Mouse (Mus musculus): ENCODE results near the gene Stradb.
"Not testable (repeated sequence)": the region's sequence is repeated elsewhere in the genome, so short reads cannot be mapped to it uniquely, and the experiment has no call there.

The Stradb gene

DNA sequence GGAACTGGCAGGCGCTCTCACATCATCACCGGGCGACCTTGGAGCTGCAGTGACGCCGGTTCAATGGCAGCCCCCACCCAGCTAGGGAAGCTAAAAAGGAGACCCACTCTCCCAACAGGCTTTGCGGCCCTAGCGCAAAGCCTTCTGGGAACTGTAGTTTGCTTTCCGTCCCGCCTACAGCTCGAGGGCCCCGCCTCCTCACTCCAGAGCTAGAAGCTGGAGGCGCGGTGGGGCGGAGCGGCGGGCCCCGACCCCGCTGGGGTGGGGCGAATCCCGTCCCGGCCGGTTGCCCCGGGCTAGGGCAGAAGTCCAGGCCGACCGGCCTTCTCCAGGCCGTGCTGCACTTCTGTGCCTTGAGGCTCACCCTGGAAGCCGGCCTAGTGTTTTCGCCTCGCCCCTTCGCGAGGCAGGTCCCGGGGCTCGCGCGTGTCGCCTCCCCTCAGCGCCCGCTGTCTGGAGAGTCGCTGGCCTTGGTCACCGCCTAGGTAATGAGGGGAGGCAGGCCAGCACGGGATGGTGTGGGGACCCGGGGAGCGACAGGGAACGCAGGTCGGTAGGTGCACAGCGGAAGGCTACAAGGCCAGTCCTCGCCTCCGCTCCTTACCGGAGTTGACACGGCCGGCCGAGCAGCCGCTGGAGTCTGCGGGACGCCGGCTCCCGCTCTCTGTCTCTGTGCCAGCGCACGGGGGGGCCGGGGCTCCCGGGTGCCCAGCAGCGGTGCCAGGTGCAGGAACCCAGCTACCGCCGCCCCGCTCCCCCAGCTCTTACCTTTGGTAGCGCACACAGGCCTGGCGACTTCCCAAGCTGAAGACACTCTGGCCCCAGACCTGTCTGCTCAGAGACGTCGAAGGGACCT, at the start of gene Stradb, which contains the start of gene Trak2:
TSS of gene Stradb (plus strand) at position 157 of the 856 bp plus-strand sequence.
TSS of gene Trak2 (minus strand) at position 65 of the 856 bp plus-strand sequence.
- DNase-seq (ENCODE audit: extremely low read depth, insufficient read length, low spot score) = peak; percentile 94

DNA sequence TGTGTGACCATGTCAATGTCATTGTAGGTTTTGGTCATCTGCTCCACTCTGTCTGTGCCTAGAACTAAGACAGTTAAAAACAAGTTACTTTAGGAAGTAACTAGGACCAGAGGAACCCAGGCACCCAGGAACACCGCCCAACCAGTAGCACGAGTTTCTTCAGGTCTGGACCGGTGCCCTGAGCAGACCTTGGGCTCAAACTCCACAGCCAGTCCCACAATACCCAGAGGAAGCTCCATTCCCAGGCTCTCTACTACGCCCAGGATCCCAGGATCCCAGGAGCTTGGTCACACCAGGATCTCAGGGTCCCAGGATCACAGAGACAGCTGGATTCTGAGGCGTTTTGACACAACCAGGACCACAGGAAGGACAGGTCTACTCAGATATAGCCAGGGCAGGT, 46.7 kb upstream of the Stradb start:
- DNase-seq (ENCODE audit: extremely low read depth, insufficient read length, low spot score) = no peak

DNA sequence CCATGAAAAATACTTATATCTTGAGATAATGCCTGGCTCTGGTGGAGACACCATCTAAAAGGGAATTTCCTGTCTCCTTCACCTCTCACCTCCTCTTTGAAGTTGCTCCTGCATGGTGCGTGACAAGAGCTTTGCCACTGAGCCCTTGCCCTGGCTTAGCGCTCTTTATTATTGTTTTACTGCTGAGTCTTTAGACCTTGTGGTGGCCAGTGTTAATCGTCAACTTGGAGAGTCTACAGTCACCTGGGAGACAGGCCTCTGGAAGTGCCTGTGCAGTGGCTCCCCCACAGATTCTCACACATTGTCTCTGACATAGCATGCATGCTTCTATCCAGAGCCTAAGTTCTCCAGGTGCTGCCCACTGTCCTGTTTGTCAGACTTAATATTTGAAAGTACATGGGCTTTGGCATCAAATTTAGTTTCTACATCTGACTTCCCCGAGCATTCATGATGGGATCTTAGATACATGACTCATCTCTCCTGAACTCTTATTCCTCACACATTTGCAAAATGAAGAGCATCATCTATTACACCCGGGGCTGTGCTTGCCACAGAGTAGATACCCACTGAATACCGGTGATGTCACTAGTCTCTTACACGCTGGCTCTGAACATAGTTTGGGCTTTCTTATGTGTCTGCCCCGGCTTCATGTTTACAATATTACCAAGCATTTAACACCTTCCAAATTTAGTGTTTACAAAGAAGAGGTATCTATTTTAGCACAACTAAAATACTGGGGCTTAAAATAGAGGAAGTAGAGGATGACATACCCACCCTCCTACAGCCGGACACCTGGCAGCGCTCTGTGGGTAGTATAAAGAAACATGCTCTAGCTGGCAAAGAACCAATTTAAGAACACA, 36.3 kb upstream of the Stradb start:
- no peak for DNase-seq (ENCODE audit: extremely low read depth, insufficient read length, low spot score)

DNA sequence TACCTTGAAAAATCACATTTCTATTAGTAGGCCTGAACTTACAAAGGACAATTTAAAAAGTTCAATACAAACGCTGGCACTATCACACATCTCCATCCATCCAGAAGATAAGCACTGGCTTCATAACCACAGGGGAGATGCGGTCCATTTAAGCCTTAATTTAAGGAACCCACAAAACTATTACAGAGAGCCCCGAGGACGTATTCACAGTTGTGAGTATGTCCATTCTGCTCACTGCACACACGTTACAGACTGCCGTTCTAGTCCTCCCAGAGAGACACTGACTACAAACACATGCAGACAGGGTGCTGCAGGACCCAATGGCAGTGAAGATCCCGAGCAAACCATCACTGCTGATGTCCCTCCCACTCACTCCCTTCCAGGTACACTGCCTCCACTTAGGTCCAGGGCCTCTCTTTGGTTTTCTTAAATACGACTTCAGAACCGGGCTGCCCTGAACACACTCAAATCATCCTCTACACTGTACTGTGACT, 35.7 kb upstream of the Stradb start:
- no peak for DNase-seq (ENCODE audit: extremely low read depth, insufficient read length, low spot score)

DNA sequence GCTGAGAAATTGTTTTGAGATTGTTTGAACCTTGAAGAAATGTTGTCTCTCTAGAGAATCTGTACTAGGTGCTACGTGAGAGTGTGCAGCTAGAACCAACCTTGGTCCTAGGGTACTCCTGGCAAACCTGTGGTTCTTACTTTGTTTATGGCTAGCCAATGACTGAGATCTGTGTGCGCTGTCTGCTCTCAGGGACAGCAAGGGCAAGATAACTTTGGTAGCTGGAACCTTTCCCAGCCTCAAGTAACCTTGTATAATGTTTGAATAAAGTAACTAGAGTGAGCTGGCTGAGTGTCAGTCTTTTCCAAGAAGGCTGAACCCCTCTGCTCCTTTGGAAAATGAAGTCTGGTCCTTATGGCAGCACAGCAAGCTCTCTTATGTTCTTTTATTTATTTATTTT, 27.8 kb upstream of the Stradb start:
- no peak for DNase-seq (ENCODE audit: extremely low read depth, insufficient read length, low spot score)

DNA sequence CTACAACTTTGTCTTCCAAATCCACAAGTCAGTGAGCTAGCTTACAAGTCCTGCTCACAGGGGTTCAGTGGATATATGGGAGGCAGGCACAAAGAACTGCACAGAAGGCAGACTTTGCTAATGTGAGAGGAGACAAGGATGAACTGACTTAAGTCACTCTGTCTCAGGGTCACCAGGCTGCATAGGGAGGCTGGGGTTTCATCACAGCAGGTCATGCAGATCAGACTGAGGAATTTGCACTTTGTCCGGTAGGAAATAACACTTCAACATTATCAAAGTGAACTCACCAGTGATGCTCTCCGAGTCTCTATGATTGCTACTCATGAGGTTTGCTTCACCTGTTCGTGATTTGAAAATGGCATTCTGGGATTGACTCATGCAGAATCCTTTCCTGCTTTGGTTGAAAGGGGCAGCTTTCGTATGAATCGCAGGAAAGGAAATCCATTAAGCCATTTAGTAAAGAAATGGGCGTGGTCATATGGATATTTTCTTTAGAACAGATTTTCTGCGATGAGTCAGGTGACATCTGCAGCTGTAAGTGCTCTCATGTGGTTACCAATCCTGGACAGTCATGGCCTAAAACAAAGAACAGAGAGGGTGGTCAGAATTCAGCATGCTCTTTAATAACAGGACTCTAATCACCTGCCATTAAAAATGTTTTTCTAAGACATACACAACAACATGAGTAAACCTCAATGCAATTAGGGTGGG, 27.2 kb upstream of the Stradb start:
- DNase-seq (ENCODE audit: extremely low read depth, insufficient read length, low spot score) = no peak

DNA sequence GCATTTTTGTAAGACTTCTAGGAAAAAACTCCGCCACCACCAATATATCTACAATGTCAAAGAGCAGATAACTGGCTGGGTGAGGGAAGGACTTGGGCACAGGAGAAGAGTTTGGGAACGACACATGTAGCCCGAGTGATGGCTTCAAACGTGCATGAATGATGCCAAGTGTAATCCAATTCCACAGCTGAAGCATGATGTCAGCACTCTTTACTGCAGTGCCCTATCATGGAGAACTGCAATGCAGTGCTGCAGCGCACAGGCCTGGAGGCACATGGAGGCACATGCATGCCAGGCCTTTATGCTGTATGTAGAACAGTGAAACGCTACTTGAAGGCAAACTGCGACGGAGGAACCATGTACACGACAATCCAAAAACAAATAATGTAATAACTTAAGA, 26.6 kb upstream of the Stradb start:
- no peak for DNase-seq (ENCODE audit: extremely low read depth, insufficient read length, low spot score)

DNA sequence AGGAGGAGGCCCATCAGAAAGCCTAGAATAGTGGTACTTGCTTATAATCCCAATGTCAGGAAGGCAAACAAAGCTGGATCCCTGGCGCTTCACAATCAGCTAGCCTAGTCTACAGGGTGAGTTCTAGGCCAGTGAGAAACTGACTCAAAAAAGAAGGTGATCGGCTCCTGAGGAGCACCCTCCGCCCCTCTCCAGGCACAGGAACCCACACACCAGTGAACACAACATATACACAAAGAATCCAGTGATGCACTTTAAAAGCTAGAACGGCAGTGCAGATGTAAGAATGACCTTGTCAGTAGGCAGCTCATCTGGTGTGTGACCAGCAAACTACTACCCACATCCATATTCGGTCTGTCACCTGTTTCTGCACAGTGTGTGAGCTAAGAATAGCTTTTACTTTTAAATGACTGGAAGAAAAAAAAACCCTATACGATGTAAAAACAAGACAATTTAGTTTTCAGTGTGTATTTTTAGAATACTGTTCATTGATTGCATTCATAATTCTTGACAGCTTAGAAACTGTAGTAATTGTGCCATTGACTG, 23.7 kb upstream of the Stradb start:
- DNase-seq (ENCODE audit: extremely low read depth, insufficient read length, low spot score) = no peak

DNA sequence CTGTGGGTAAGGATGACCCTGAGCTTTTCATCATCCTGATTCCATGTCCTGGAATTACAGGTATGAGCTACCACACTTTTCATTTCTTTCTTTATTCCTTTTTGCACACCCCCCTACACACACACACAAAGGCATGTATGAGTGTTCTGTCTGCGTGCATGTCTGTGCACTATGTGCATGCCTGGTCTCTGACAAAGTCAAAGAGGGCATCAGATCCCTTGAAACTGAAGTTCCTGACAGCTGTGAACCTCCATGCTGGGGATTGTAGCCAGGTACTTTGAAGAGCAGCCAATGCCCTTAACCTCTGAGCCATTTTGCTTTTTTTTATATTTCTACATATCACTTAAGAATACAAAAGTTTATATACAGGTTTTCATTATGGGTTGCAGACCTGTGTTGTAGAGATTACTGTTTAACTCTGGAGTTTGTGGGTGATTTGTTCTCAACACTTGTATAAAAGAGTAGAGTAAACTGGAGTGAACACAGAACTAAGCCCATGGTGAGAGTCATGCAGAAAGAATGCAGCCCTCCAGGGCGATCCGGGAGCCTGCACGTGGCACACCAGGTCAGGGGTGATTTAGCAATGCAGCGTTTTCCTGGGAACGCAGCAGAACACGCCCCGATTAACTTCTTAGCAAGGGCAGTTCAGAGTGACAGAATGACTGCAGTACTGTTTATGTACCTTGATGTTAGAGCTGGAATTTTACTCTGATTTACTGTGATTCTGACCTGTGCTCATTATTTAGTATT, 22.2 kb upstream of the Stradb start:
- DNase-seq (ENCODE audit: extremely low read depth, insufficient read length, low spot score) = peak; percentile 58

DNA sequence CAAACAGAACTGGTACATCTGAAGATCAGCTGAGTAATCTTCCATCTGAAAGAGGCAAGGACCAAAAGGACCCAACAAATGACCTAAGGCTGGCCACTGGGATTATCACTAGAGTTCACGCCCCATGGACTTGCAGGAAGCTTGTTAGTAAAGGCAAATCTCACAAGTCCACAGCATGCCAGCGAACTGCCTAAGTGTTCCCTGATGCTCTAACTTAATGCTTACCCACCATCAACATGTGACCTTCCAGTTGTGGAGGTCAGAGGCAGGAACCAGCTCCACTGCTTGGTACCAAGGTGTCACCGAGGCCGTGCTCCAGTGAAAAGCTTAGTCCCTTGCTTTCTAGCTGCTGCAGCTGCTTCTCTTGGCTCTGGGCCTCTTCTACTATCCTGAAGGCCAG, 21.5 kb upstream of the Stradb start:
- no peak for DNase-seq (ENCODE audit: extremely low read depth, insufficient read length, low spot score)

DNA sequence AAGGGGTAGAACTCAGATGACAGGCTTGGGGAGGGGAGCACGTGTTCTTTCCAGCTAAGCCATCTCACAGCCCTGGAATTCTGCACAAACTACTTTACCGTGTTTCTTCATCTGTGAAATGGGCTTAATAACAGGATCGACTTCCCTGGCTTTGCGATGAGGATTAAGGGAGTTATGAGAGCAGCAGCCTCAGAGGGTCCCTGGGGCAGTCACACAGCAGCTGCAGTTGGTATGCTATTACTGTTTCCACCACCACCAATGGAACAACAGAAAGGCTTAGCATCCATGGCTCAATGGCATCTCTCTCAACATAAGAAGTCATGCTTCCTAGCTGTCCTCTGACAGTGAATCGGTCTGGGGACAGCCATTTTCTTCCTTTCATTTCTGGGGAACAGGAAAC, 20.8 kb upstream of the Stradb start:
- DNase-seq (ENCODE audit: extremely low read depth, insufficient read length, low spot score) = no peak

DNA sequence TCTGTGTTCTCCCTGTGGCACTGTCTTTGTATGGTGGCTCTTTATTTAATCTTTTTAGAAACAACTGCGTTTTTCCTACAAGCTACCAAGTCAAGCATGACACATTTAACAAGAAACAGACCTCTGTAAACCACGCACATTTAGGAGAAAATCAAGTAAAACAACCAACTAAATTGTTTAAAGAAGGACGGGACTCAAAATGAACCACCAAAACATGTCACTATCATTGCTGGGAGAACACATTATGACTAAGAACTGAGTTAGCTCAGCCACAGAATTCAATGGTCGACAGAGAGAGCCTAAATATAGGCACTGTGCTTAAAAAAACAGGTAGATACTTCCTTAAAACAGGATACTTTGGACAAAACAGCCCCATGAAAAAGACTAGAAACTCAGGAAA, 20.3 kb upstream of the Stradb start:
- no peak for DNase-seq (ENCODE audit: extremely low read depth, insufficient read length, low spot score)

DNA sequence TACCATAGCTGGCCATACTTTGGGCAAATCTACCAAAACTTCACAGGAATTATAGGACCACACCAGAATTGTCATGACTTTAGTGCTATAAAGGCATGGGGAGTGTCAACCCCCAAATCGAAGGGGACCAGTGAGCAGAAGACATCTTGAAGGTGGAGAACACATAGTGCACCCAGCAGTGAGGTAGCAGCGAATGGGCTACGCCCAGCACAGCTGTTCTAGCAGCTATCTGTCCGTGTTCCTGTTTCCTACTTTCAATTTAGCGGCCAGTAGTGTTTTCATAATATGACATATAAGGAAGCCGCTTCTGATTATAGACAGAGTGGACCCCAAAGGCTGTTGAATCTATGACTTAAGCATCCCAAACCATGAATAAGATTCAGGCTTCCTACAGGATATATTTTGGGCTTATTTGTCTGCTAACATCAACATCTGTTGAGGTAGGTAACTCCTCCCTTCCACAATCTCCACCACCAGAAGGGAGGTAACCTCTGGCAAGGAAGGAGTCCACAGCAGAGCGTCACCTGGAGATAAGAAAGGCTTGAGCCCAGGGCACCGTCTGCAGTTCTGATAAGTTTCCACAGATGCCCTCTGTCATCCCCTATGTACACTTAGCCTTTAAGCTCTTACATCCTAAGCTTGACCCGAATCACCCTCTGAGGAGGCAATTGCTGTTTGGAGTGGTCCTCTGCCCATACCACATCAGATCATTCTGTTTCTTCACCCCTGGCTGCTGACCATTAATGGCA, 19.5 kb upstream of the Stradb start:
- no peak for DNase-seq (ENCODE audit: extremely low read depth, insufficient read length, low spot score)

DNA sequence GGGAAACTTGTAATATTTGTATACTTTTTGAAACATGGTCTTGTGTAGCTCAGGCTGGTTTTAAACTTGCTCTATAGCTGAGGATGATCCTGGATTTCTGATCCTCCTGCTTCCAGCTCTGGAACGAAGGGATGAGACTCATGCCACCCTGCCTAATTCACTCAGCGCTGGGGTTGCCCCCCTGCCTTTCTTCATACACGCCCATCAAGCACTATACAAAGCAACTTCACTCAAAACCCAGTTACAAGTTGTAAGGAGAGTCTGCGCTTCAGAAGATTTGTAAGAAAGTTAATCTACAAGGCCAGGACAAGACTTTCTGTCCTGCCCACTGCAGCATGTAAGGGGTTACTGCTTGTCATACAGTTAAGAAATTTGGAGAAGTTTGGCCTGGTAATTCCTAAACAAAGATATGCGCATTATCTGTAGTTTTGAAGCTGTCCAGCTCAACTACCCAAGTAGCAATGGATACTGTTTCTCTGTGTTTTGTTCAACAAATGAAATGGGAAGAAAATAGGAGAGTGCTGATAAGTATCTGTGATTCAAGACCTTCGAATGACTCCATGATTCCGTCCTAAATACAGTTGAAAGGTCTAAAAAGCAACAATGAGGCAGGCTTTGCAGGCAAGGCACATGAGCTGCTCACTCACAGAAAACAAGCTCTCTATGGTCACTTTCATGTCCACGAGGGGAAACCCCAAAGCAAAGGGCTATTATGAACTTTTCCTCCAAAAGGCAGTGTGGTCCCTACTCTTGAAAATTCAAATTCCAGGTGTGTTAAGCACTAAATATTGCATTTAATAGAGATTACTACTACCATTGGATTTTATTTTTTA, 18.5 kb upstream of the Stradb start:
- DNase-seq (ENCODE audit: extremely low read depth, insufficient read length, low spot score) = no peak

DNA sequence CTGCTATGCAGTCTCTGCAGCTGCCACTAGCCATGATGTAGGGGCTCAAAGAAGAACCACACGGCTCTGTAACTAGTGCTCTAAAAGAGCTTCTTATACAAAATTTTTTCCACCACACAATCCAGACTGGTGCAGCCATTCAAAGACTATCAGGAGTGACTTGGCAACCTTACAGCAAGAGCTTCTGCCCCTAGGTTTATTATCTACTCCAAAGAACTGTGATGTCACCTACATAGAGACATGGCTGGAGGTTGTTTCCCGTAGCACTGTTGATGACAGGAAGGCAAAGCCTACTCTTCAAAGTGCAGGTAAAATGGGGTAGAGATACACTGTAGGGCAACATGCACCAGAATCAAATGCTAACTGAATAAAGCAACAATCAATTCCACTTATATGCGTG, 17.6 kb upstream of the Stradb start:
- no peak for DNase-seq (ENCODE audit: extremely low read depth, insufficient read length, low spot score)

DNA sequence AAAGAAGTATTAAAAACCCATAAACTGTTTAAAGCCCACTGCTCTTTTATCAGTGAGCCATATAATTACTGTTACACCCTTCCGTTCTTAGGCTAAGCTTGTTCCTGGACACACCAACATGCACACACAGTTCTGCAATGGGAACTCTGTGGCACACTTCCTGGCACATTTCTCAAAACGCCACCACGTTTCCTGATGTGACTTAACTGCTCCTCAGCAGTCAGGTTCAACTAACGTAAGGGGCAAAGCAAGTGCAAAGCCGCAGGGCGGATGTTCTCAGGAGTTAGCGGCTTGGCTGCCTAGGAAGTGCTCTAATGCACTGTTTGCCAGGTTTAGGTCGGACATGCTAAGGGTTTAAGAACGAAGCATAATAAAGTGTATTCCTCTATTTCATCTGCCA, 17.1 kb upstream of the Stradb start:
- no peak for DNase-seq (ENCODE audit: extremely low read depth, insufficient read length, low spot score)

DNA sequence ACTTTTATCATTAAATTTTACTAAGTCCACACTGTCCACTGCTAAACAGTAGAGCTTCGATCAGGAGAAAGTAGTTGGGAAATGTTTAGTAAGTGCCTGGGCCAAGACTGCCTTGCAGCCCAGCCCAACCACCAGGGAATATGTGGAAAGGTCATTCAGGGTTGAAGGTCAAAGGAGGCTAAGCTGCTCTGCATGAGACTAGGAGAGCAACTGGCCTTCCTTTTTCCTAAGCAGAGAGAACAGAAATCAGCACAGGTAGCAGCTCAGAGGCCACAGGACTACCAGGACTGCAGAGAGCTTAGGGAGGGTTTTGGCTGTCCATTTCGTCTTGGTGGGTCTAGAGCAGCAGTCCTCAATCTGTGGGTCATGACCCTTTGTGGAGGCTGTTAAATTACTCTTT, 15.4 kb upstream of the Stradb start:
- DNase-seq (ENCODE audit: extremely low read depth, insufficient read length, low spot score) = no peak

DNA sequence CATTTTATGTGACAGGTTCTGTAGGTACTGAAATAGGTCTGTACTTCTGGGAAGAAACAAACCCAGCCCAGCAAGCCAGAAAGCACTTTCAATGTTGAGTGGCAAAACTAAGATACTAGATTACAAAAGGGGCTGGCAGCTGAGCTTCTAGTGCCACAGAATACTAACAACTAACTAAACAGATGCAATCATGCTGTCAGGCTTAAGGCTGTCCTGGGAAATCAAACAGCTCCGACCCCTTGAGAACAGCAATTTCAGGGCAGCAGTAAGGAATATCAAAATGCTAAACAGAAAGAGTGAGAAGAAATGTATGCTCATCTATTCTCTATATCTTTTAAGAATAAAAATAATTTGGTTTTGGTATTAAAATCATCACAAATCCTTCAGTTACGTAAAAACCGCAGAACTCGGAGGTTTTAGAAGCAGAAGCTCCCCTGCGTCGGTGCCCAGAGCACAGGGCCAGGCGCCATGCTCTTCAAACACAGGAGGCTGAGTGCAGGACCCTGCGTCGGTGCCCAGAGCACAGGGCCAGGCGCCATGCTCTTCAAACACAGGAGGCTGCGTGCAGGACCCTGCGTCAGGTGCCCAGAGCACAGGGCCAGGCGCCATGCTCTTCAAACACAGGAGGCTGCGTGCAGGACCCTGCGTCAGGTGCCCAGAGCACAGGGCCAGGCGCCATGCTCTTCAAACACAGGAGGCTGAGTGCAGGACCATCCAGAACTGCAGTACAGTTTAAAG, 14.4 kb upstream of the Stradb start:
- DNase-seq (ENCODE audit: extremely low read depth, insufficient read length, low spot score) = not testable (repeated sequence)

All from 3134 (cell line).